Mouse (Mus musculus) adrenal gland, adult 8-10 months (tissue): ENCODE results near the gene Bicdl2. TPM values are rescaled to one million over a fixed set of nuclear protein-coding genes. Genes with fewer than 3 reads are reported as not detected.
A peak's percentile ranks its signal among the peaks of the same experiment; 100 is the strongest.

Experiments
- DNase-seq: peaks from one replicate; pipeline ENCODE4 v3.0.0; 2022
- total RNA-seq, 4 experiments: library from RNA; stranded (reverse); gene quantifications; 2 replicates each; pipeline ENCODE4 v1.2.4; 2022

Bicdl2 gene
- not detected for total RNA-seq

- no peak for DNase-seq
These were observed at the start of gene Bicdl2 for GRCm38 (mm10) chr17:23660117-23660875. Gene Bicdl2, plus strand, starts transcription at chr17:23660506.

GRCm38 (mm10) chr17:23617087-23617486 is 43.2 kb upstream of the Bicdl2 start:
- no peak for DNase-seq

GRCm38 (mm10) chr17:23620351-23620750 is 40.0 kb upstream of the Bicdl2 start:
- DNase-seq = no peak

- no peak for DNase-seq
These were observed 32.5 kb upstream of the Bicdl2 start for GRCm38 (mm10) chr17:23627813-23628212.

GRCm38 (mm10) chr17:23630195-23631020 is 29.9 kb upstream of the Bicdl2 start:
- DNase-seq = peak; percentile 54

GRCm38 (mm10) chr17:23631241-23631640 is 29.1 kb upstream of the Bicdl2 start:
- DNase-seq = no peak

- DNase-seq = no peak
These were observed 15.5 kb upstream of the Bicdl2 start, which contains the start of gene Mmp25 for GRCm38 (mm10) chr17:23644613-23645495. Gene Mmp25, minus strand, starts transcription at chr17:23645277.

- no peak for DNase-seq
These were observed 14.4 kb upstream of the Bicdl2 start for GRCm38 (mm10) chr17:23645894-23646293.

- no peak for DNase-seq
These were observed 8.9 kb upstream of the Bicdl2 start for GRCm38 (mm10) chr17:23651363-23651762.

- no peak for DNase-seq
These were observed 7.0 kb upstream of the Bicdl2 start for GRCm38 (mm10) chr17:23653324-23653723.

- DNase-seq = no peak
These were observed 6.3 kb upstream of the Bicdl2 start for GRCm38 (mm10) chr17:23654001-23654400.

- no peak for DNase-seq
These were observed 5.9 kb upstream of the Bicdl2 start for GRCm38 (mm10) chr17:23654410-23654809.

- DNase-seq = no peak
These were observed 1.9 kb upstream of the Bicdl2 start for GRCm38 (mm10) chr17:23658450-23658849.

- no peak for DNase-seq
These were observed 532 bp downstream of the Bicdl2 start for GRCm38 (mm10) chr17:23660876-23661200.

- no peak for DNase-seq
These were observed 1.2 kb downstream of the Bicdl2 start for GRCm38 (mm10) chr17:23661526-23661925.

- DNase-seq = no peak
These were observed 4.3 kb downstream of the Bicdl2 start for GRCm38 (mm10) chr17:23664556-23665021.

GRCm38 (mm10) chr17:23665511-23665910 is 5.2 kb downstream of the Bicdl2 start:
- DNase-seq = no peak

GRCm38 (mm10) chr17:23670516-23671074 is 10.3 kb downstream of the Bicdl2 start:
- no peak for DNase-seq

GRCm38 (mm10) chr17:23671519-23671918 is 11.2 kb downstream of the Bicdl2 start:
- DNase-seq = no peak

- no peak for DNase-seq
These were observed 12.5 kb downstream of the Bicdl2 start for GRCm38 (mm10) chr17:23672761-23673160.

GRCm38 (mm10) chr17:23673424-23674073 is 13.2 kb downstream of the Bicdl2 start, which contains the start of the genes Hcfc1r1 and Thoc6:
Gene Hcfc1r1, plus strand, starts transcription at chr17:23673596.
Gene Thoc6, minus strand, starts transcription at chr17:23673882.
- DNase-seq = peak; percentile 93
